Comparison of ENCODE assay signal across 21 mouse cellular contexts in the genomic region with DNA sequence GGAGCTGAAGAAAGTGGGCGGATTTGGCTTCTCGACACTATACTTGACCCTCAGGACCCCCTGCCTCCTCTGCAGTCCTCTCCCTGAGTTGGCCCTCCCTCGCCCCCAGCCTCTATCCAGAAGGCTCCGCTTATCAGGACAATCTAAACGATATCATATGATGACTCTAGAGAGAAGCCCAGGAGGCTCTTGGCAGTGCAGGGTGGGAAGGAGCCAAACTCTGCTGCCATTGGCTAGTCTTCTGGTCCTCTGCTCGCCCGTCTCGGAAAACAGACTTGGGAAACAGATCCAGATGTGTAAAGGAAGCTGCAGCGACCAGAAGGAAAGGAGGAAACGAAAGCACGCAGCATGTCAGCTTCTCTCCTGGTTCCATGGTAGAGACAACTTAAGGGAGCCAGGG. TPM values are rescaled to one million over a fixed set of nuclear protein-coding genes. Genes with fewer than 3 reads are reported as not detected.
DNase-seq lines count a peak whose midpoint lies in the region; ATAC-seq and TF ChIP-seq lines count a peak whose summit lies in the region.
"Had no signal": no experiment of that assay in that cellular context is flagged by ENCODE, and none has a peak within 500 bp of the region (broad histone marks: within the 10 kb centered on the region; RNA-seq: fewer than 3 reads in every experiment).

No protein-coding gene starts in this region.

- no peaks in the 10 kb centered on the region for H3K36me3 ChIP-seq in forebrain, embryonic 10.5 days (replicated peaks)
- H3K36me3 ChIP-seq in forebrain, embryonic 12.5 days (replicated peaks): no peaks in the 10 kb centered on the region
- H3K36me3 ChIP-seq in embryonic facial prominence, embryonic 10.5 days (replicated peaks): no peaks in the 10 kb centered on the region
- no peaks in the 10 kb centered on the region for H3K36me3 ChIP-seq in limb, embryonic 12.5 days
- H3K36me3 ChIP-seq: heart, embryonic 13.5 days; neural tube, embryonic 13.5 days had no signal

- TF ChIP-seq CTCF in left cerebral cortex, adult 2 months (IDR thresholded peaks at IDR 0.05): no peak

- H3K9me3 ChIP-seq in forebrain, embryonic 10.5 days: peaks cover 9% of the 10 kb centered on the region
- H3K9me3 ChIP-seq in forebrain, embryonic 12.5 days: peaks cover 8% of the 10 kb centered on the region; the same call in 1 of the 2 replicates
- peaks cover 5% of the 10 kb centered on the region; the same call in 1 of the 2 replicates for H3K9me3 ChIP-seq in embryonic facial prominence, embryonic 10.5 days
- H3K9me3 ChIP-seq in limb, embryonic 12.5 days: peaks cover 13% of the 10 kb centered on the region

- DNase-seq in forebrain, embryonic 10.5 days (ENCODE audit: extremely low spot score, low spot score): no peak
- DNase-seq in embryonic facial prominence, embryonic 10.5 days (ENCODE audit: low spot score): peak; percentile 64
- peak; percentile 19 for DNase-seq in gastrocnemius, adult 18-20 months (ENCODE audit: low spot score)
- no peak for DNase-seq in right cerebral cortex, postnatal 25 days
- DNase-seq in left cerebral cortex, adult 2 months (ENCODE audit: extremely low spot score in 1 of 2, low spot score in 2 of 2): no peak
- DNase-seq: adrenal gland, adult 8-10 months; cerebellum, adult 11-12 months; cerebellum, postnatal 36 days; heart, adult 11 months; kidney, adult 2 months; kidney, postnatal 14 days; lung, postnatal 10 days had no signal

- no peak overlapping the region for H3K4me2 ChIP-seq in forebrain, embryonic 12.5 days
- peak overlapping the region; percentile 28; the same call in 1 of the 2 replicates for H3K4me2 ChIP-seq in limb, embryonic 12.5 days
- H3K4me2 ChIP-seq: heart, embryonic 13.5 days; neural tube, embryonic 13.5 days had no signal

- WGBS in forebrain, embryonic 10.5 days: 66% methylated on average over 11 of the region's 11 CpGs
- 87% methylated on average over 11 of the region's 11 CpGs for WGBS in forebrain, embryonic 12.5 days
- 34% methylated on average over 11 of the region's 11 CpGs for WGBS in embryonic facial prominence, embryonic 10.5 days
- WGBS in limb, embryonic 12.5 days: 21% methylated on average over 11 of the region's 11 CpGs

- peaks cover 18% of the 10 kb centered on the region for H3K4me1 ChIP-seq in forebrain, embryonic 10.5 days
- H3K4me1 ChIP-seq in forebrain, embryonic 12.5 days: no peaks in the 10 kb centered on the region
- peaks cover 42% of the 10 kb centered on the region for H3K4me1 ChIP-seq in embryonic facial prominence, embryonic 10.5 days
- peaks cover 31% of the 10 kb centered on the region for H3K4me1 ChIP-seq in limb, embryonic 12.5 days (replicated peaks)
- H3K4me1 ChIP-seq: neural tube, embryonic 13.5 days had no signal

- no peak overlapping the region for H3K9ac ChIP-seq in forebrain, embryonic 12.5 days
- no peak overlapping the region for H3K9ac ChIP-seq in limb, embryonic 12.5 days (replicated peaks)
- H3K9ac ChIP-seq: heart, embryonic 13.5 days; liver, embryonic 14.5 days; neural tube, embryonic 13.5 days had no signal

- H3K4me3 ChIP-seq in forebrain, embryonic 10.5 days: no peak overlapping the region
- H3K4me3 ChIP-seq in forebrain, embryonic 12.5 days (replicated peaks): no peak overlapping the region
- H3K4me3 ChIP-seq in embryonic facial prominence, embryonic 10.5 days: no peak overlapping the region; the same call in 1 of the 2 replicates
- H3K4me3 ChIP-seq in limb, embryonic 12.5 days (replicated peaks): no peak overlapping the region
- no peak overlapping the region for H3K4me3 ChIP-seq in left cerebral cortex, adult 2 months
- H3K4me3 ChIP-seq: heart, embryonic 13.5 days; neural tube, embryonic 13.5 days had no signal

- peak overlapping the region; percentile 51; the same call in 1 of the 2 replicates for H3K27ac ChIP-seq in forebrain, embryonic 10.5 days
- H3K27ac ChIP-seq in forebrain, embryonic 12.5 days: no peak overlapping the region
- peak overlapping the region; percentile 80 for H3K27ac ChIP-seq in embryonic facial prominence, embryonic 10.5 days (replicated peaks)
- peak overlapping the region; percentile 56 for H3K27ac ChIP-seq in limb, embryonic 12.5 days
- no peak overlapping the region for H3K27ac ChIP-seq in left cerebral cortex, adult 2 months
- H3K27ac ChIP-seq: heart, embryonic 13.5 days; liver, embryonic 14.5 days; neural tube, embryonic 13.5 days had no signal

- ATAC-seq in forebrain, embryonic 12.5 days (ENCODE audit: low FRiP score): no peak
- peak; percentile 44; the same call in 1 of the 2 replicates for ATAC-seq in limb, embryonic 12.5 days (ENCODE audit: insufficient number of reproducible peaks, insufficient read depth, low FRiP score, low TSS enrichment, low read depth)
- ATAC-seq in activated CD4-positive, CD25-positive, alpha-beta regulatory T cell, adult 4 months: no peak

- intact Hi-C loops in left cerebral cortex, adult 2 months (cut with DNase I): no loop called here

- H3K27me3 ChIP-seq in forebrain, embryonic 10.5 days (ENCODE audit: poor library complexity, severe bottlenecking): no peaks in the 10 kb centered on the region
- H3K27me3 ChIP-seq in forebrain, embryonic 12.5 days: no peaks in the 10 kb centered on the region
- no peaks in the 10 kb centered on the region for H3K27me3 ChIP-seq in embryonic facial prominence, embryonic 10.5 days (replicated peaks; ENCODE audit: low read depth, poor library complexity, severe bottlenecking)
- H3K27me3 ChIP-seq in limb, embryonic 12.5 days: no peaks in the 10 kb centered on the region
- H3K27me3 ChIP-seq: heart, embryonic 13.5 days; neural tube, embryonic 13.5 days had no signal

RNA-seq across cellular contexts. Expression of a gene that starts 11.5 kb away (rescaled TPM):
- 3.6 and 3.9 TPM in 2 replicates for polyA plus RNA-seq in forebrain, embryonic 10.5 days (2016; fragmentation: Nextera tagmentation; extraction: Ambion mirVana)
- polyA plus RNA-seq in forebrain, embryonic 12.5 days (2016; fragmentation: Nextera tagmentation; extraction: Ambion mirVana): 11.9 and 13.0 TPM in 2 replicates
- polyA plus RNA-seq in embryonic facial prominence, embryonic 10.5 days (2016; fragmentation: Nextera tagmentation; extraction: Ambion mirVana): 3.9 and 6.9 TPM in 2 replicates
- 1 to 10 TPM; 1.3 to 1.6 TPM for total RNA-seq in gastrocnemius, adult 18-20 months (2021)
- polyA plus RNA-seq in limb, embryonic 12.5 days (2016; fragmentation: Nextera tagmentation; extraction: Ambion mirVana): 14.9 and 15.7 TPM in 2 replicates
- not detected for polyA plus RNA-seq in activated CD4-positive, CD25-positive, alpha-beta regulatory T cell, adult 4 months (2017; shearing (Covaris generic))
- 10 to 100 TPM in 1 of 2 experiments, 1 to 10 TPM in 1; 6.6 to 11.6 TPM for total RNA-seq in left cerebral cortex, adult 2 months (2021)
- total RNA-seq: hematopoietic stem cell, adult 5-6 weeks; megakaryocyte-erythroid progenitor cell, adult 5-6 weeks; MEL had no signal

Comparison
In these comparisons a context has a peak if more than half of its experiments do, and no peak if none do; other contexts are left out.
1. H3K27ac ChIP-seq: peak in forebrain, embryonic 10.5 days (single experiment), embryonic facial prominence, embryonic 10.5 days (single experiment) and limb, embryonic 12.5 days (single experiment); none in forebrain, embryonic 12.5 days (single experiment) and left cerebral cortex, adult 2 months (single experiment).
2. DNase-seq: peak in embryonic facial prominence, embryonic 10.5 days (single experiment) and gastrocnemius, adult 18-20 months (single experiment); none in forebrain, embryonic 10.5 days (single experiment), right cerebral cortex, postnatal 25 days (single experiment) and left cerebral cortex, adult 2 months (0 of 2).